Mouse (Mus musculus): ENCODE results near the gene Mcoln2.

GRCm38 (mm10) chr3:146186033-146186432, 36.4 kb downstream of the Mcoln2 start:
- TF ChIP-seq CTCF (conservative IDR thresholded peaks at IDR 0.05; ENCODE audit: insufficient read depth, insufficient read length, low read depth, low read length), result no peak
- no peak for TF ChIP-seq POLR2A (IDR thresholded peaks at IDR 0.05; ENCODE audit: low read depth, low read length)
